Mouse (Mus musculus) heart, embryonic 16.5 days (tissue): ENCODE data around the gene Camk1d. TPM values are rescaled to one million over a fixed set of nuclear protein-coding genes. Genes with fewer than 3 reads are reported as not detected.

Source experiments
- ATAC-seq: fragments of 200-750 bp; cut with Nextera tagmentation; replicated peaks from 2 replicates; pipeline ENCODE4 v1.8.0; 2017; ENCODE audit warnings: moderate number of reproducible peaks; ENCODE audit not compliant: insufficient read depth, low FRiP score; ENCODE audit errors: extremely low read depth
- H3K27ac ChIP-seq: fragments of 300-500 bp; sonication (generic); 2 replicates; pipeline ENCODE4 v1.5.1; 2014; ENCODE audit warnings: mild to moderate bottlenecking, low read length, control low read depth, moderate library complexity
- H3K27me3 ChIP-seq: fragments of 300-500 bp; sonication (generic); 2 replicates; pipeline ENCODE4 v1.6.1; 2014; ENCODE audit warnings: low read length, mixed read lengths; ENCODE audit not compliant: control insufficient read depth, insufficient read depth
- H3K36me3 ChIP-seq: fragments of 300-500 bp; sonication (generic); 2 replicates; pipeline ENCODE4 v1.6.1; 2014; ENCODE audit not compliant: control insufficient read depth, insufficient read depth
- H3K4me1 ChIP-seq: fragments of 300-500 bp; sonication (generic); 2 replicates; pipeline ENCODE4 v1.6.1; 2014; ENCODE audit warnings: low read length, mixed read lengths; ENCODE audit not compliant: control insufficient read depth, insufficient read depth
- H3K4me2 ChIP-seq: fragments of 300-500 bp; sonication (generic); 2 replicates; pipeline ENCODE4 v1.6.1; 2014; ENCODE audit warnings: low read depth, mild to moderate bottlenecking, control low read depth, low read length
- H3K4me3 ChIP-seq: fragments of 300-500 bp; sonication (generic); 2 replicates; pipeline ENCODE4 v1.5.1; 2014; ENCODE audit warnings: mild to moderate bottlenecking, control low read depth, low read length
- H3K9ac ChIP-seq: fragments of 300-500 bp; sonication (generic); 2 replicates; pipeline ENCODE4 v1.6.1; 2014; ENCODE audit warnings: low read length, control low read depth
- H3K9me3 ChIP-seq: fragments of 300-500 bp; sonication (generic); replicated peaks from 2 replicates; pipeline ENCODE4 v1.6.1; 2016; ENCODE audit warnings: low read length; ENCODE audit not compliant: control insufficient read depth
- WGBS: fragments of 180-500 bp; shearing (Covaris S2); extraction: QIAGEN DNeasy Blood & Tissue Kit; methylation state at CpG from one replicate; pipeline ENCODE4 v1.1.7; 2014; 5-methylcytosine and 5-hydroxymethylcytosine counted together
- polyA plus RNA-seq: library from polyadenylated mRNA; unstranded; fragments of >200 nt; fragmentation: Nextera tagmentation; extraction: Ambion mirVana; gene quantifications from 2 replicates; pipeline ENCODE4 v1.2.1, GENCODE M21; 2015

The Camk1d gene
- polyA plus RNA-seq, 1 experiment from 2014 or later = 5.9 TPM

DNA sequence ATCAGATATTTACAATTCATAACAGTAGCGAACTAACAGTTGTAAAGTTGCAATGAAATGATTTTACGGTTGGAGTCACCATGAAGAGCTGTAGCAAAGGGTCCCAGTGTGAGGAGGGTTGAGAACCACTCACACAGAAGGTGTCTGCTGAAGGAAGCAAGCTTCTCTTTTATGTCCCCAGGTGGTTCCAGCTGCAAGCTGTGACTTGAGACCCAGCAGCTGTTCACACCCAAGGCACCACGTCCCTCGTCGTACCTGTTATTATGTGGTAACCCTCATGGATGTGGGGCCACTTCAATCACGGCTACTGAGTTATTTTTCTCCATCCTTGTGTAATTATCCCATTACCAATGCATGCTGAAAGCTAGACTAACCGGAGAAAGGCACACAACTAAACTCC is 71.1 kb downstream of the Camk1d start:
- Histone ChIP-seq H3K27ac (no peak overlapping the region), H3K36me3 (no peaks in the 10 kb centered on the region), H3K4me3 (no peak overlapping the region), H3K9me3 (no peaks in the 10 kb centered on the region), H3K4me2 (no peak overlapping the region), H3K27me3 (no peaks in the 10 kb centered on the region), H3K9ac (no peak overlapping the region), H3K4me1 (0 out of 2 replicates have a peak, but pooled peaks cover 4% of the 10 kb centered on the region)
- 69% methylated on average over 7 of the region's 7 CpGs for WGBS
- no peak for ATAC-seq

DNA sequence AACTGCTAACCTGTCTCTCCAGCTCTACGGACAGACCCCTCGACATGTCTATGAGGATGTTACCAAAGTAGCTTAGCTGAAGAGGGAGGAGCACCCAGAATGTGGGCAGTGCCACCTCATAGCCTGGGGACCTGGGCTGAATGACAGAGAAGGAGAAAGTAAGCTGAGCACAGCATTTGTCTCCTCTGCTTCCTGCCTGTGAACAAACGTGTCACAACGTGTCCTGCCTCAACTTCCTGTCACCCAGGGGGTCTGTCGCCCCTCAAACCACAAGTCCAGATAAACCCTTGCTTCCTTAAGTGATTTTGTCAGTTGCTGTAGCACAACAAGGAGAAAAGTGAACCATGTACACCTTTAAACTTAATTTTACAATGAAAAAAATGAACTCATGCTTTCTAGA is 71.7 kb downstream of the Camk1d start:
- Histone ChIP-seq H3K4me1 (0 out of 2 replicates have a peak, but pooled peaks cover 4% of the 10 kb centered on the region), H3K9me3 (no peaks in the 10 kb centered on the region), H3K4me3 (no peak overlapping the region), H3K27ac (no peak overlapping the region), H3K9ac (no peak overlapping the region), H3K36me3 (no peaks in the 10 kb centered on the region), H3K27me3 (no peaks in the 10 kb centered on the region), H3K4me2 (no peak overlapping the region)
- ATAC-seq = peak; percentile 38; the same call in 1 of the 2 replicates
- whole genome bisulfite sequencing = 36% methylated on average over 5 of the region's 5 CpGs

DNA sequence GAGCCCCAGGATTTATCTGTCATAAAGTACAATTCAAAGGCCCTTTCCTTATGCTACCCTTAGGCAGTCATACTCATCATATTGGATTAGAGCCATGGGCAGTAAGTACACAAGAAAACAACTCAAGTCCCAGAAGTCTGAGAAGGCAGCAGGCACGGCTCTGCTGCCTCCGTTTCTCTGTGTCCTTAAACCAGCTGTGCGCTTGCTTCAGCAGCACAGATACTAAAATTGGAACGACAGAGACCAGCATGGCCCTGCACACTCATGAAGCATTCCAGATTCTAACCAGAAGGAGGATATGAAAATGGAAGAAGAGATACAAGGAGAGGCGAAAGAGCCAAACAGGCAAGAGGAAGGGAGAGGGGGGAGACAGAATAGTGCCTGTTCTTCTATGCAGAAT is 72.6 kb downstream of the Camk1d start:
- no peak overlapping the region for H3K27ac ChIP-seq
- no peak overlapping the region for H3K9ac ChIP-seq
- WGBS = 28% methylated on average over 5 of the region's 5 CpGs
- ATAC-seq = no peak
- no peaks in the 10 kb centered on the region for H3K36me3 ChIP-seq
- H3K27me3 ChIP-seq = no peaks in the 10 kb centered on the region
- H3K4me2 ChIP-seq = no peak overlapping the region; the same call in 1 of the 2 replicates
- H3K4me3 ChIP-seq = no peak overlapping the region
- no peaks in the 10 kb centered on the region for H3K9me3 ChIP-seq
- 0 out of 2 replicates have a peak, but pooled peaks cover 4% of the 10 kb centered on the region for H3K4me1 ChIP-seq

DNA sequence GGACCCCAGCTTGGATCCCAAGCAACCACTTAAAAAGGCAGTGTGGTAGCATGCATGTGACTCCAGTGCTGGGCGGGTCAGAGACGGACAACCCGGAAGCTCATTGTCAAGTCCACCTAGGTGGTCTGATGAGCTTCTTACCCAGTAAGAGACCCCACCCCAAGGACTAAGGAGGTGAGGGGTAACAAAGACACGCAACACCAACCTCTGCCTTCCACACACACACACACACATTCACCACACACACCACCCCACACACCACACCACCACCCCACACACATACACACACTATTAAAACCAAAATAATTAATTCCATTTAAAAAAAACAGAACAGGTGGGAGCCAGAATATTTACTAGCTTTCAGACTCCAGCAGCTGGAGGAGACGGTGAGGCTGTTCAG is 73.7 kb downstream of the Camk1d start:
- no peak overlapping the region for H3K27ac ChIP-seq
- no peaks in the 10 kb centered on the region for H3K9me3 ChIP-seq
- no peak for ATAC-seq
- H3K4me3 ChIP-seq = no peak overlapping the region
- no peaks in the 10 kb centered on the region for H3K36me3 ChIP-seq
- no peak overlapping the region for H3K9ac ChIP-seq
- no peaks in the 10 kb centered on the region for H3K27me3 ChIP-seq
- 0 out of 2 replicates have a peak, but pooled peaks cover 4% of the 10 kb centered on the region for H3K4me1 ChIP-seq
- H3K4me2 ChIP-seq = no peak overlapping the region
- 90% methylated on average over 5 of the region's 5 CpGs for WGBS

DNA sequence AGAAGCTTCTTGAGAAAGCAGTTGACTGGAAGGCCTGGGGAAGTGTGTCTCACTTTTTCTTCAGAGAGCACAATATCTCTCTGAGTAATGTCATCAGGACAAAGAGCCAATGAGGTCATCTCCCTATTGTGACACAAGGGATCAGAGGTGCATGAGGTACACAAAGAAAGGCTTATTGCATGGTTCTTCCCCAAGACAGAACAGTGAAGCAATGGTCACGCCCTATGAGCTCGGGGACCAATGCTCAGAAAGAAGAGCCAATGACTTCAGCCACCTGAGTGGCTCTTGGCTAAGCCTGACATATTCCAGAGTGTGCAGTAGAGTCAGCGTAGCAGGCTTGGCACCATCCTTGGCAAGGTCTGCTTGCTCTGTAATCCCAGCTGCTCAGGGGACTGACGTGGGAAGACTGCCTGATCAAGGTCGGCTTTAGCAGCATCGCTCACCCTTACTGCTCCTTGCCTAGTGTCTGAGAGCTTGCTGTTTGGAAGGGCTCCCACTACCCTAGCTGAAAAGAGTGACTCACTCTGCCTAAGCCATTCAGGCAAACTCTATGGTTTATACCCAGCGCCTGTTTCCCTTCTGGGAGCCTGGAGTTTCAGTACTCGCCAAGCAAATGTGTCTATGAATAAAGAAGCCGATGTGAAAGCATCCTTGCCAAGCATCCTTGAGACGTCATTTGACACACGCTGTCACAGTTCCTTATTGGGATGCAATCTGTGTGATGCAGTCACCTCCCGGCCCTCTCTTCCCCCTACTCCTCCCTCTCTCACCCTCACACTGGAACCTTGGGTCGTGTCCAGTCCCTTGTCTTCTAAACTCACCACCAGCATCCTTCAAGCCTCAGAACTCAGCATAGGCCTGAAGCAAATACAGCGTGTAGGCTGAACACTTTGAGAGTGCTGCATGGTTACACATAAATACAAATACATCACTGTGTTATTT is 77.2 kb downstream of the Camk1d start:
- ATAC-seq = no peak
- Histone ChIP-seq H3K27ac (no peak overlapping the region), H3K9me3 (no peaks in the 10 kb centered on the region), H3K4me1 (0 out of 2 replicates have a peak, but pooled peaks cover 4% of the 10 kb centered on the region), H3K4me2 (no peak overlapping the region), H3K9ac (no peak overlapping the region), H3K4me3 (no peak overlapping the region), H3K36me3 (no peaks in the 10 kb centered on the region), H3K27me3 (no peaks in the 10 kb centered on the region)
- WGBS = 83% methylated on average over 14 of the region's 14 CpGs

DNA sequence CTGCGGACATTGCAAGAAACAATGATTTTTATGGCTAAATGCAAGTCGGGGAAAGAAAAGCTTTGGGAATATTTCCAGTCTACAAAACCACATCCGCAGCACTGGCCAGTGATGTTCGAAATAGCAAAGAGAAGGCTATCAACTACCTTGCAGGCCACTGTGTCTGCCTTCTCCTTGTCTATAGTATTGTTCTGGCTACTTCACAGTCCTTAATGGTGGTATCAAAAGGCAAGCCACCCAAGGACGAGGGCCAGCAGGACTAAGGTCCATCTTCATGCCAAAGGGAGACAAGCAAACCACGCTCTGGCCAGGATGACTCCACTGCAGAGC is 82.0 kb downstream of the Camk1d start:
- no peaks in the 10 kb centered on the region for H3K36me3 ChIP-seq
- H3K4me3 ChIP-seq = no peak overlapping the region
- no peak overlapping the region for H3K27ac ChIP-seq
- no peaks in the 10 kb centered on the region for H3K9me3 ChIP-seq
- H3K27me3 ChIP-seq = no peaks in the 10 kb centered on the region
- no peak overlapping the region for H3K9ac ChIP-seq
- no peak overlapping the region for H3K4me2 ChIP-seq
- ATAC-seq = no peak
- no peaks in the 10 kb centered on the region for H3K4me1 ChIP-seq
- 88% methylated on average over 6 of the region's 6 CpGs for WGBS

DNA sequence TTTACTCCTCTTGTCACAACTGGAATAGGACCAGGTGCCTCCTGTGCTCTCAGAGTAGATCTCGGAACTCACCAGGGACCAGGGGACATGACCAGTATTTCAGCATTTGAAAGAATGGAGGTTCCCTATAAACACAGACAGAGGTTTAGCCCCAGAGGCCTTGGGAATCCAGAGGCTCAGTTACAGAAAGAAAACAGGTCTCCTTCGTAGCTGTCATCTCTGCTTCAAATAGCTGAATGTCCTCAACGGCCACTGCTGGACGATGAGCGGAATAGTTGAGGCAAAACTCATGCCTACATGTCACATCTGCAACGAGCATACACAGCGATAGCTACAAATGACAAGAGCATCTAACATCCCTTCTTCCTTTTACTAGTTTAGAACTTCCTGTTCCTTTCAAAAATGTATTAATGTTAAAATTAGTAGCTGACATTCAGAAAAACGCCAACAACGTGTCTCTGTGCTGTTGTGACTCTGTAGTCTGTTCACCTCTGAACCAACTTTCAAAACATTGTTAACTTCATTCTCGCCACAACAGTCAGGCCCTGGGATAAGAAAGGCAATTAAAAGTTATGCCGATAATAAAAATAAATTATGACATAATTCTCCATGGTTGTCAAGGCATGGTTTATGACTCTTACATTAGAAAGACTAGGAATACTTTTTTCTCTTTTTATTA is 82.5 kb downstream of the Camk1d start:
- H3K27me3 ChIP-seq = no peaks in the 10 kb centered on the region
- no peak overlapping the region for H3K4me2 ChIP-seq
- ATAC-seq = no peak
- WGBS = 77% methylated on average over 11 of the region's 11 CpGs
- H3K9me3 ChIP-seq = no peaks in the 10 kb centered on the region
- no peak overlapping the region for H3K27ac ChIP-seq
- H3K4me3 ChIP-seq = no peak overlapping the region
- H3K4me1 ChIP-seq = no peaks in the 10 kb centered on the region
- H3K36me3 ChIP-seq = no peaks in the 10 kb centered on the region
- no peak overlapping the region for H3K9ac ChIP-seq

DNA sequence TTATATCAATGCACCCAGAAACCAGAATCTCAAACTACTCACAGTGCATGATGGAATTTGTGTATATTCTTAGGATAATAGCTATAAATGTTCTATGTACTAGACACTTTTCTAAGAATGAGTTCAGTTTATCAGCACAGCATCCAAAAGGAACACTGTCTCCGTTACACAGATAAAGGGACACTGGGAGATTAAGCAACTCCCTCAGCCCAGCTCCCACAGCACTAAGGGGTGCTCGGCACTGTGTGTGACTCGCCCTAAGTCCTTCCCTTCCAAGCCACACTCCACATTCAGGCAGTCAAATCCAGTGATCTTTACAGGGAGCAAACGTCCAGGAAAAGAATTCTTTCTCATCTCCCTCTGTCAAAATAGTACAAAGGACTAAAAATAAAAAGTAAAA is 83.6 kb downstream of the Camk1d start:
- 44% methylated on average over 4 of the region's 4 CpGs for WGBS
- H3K27ac ChIP-seq = no peak overlapping the region
- no peak overlapping the region for H3K9ac ChIP-seq
- H3K4me1 ChIP-seq = no peaks in the 10 kb centered on the region
- H3K27me3 ChIP-seq = no peaks in the 10 kb centered on the region
- H3K4me3 ChIP-seq = no peak overlapping the region
- H3K36me3 ChIP-seq = no peaks in the 10 kb centered on the region
- no peak for ATAC-seq
- H3K4me2 ChIP-seq = no peak overlapping the region
- H3K9me3 ChIP-seq = no peaks in the 10 kb centered on the region

DNA sequence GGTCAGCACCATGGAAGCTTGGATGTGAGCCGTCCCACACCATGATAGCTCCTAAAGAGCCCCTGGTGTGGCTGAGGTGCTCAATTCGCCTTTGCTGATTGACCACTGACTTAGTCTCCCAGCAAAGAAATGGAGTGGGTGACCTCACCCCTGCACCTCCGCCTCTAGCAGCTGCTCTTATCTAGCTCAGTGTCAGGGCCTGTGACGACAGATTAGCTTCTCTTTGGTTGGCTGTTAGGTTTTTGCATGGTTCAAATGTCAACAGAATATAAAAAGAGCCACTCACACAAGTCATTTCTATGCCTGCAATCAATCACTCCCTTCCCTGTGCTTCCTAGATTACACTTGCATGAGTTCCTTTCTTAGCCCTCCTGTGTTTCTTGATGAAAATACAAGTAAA is 89.9 kb downstream of the Camk1d start:
- Histone ChIP-seq H3K9me3 (0 out of 2 replicates have a peak, but pooled peaks cover 4% of the 10 kb centered on the region), H3K4me3 (no peak overlapping the region), H3K27ac (no peak overlapping the region), H3K4me1 (peaks cover 2% of the 10 kb centered on the region; the same call in 1 of the 2 replicates), H3K36me3 (no peaks in the 10 kb centered on the region), H3K27me3 (no peaks in the 10 kb centered on the region), H3K4me2 (no peak overlapping the region), H3K9ac (no peak overlapping the region)
- ATAC-seq = no peak
- 24% methylated on average over 4 of the region's 4 CpGs for WGBS
